Mouse (Mus musculus): Measurements from ENCODE around the gene Fam173a.
"Not testable (repeated sequence)": the region's sequence is repeated elsewhere in the genome, so short reads cannot be mapped to it uniquely, and the experiment has no call there.

Gene Fam173a

GRCm38 (mm10) chr17:25761561-25761970 is 31.1 kb downstream of the Fam173a start:
- in situ Hi-C loops (cut with MseI, MboI): no loop called here

DNA sequence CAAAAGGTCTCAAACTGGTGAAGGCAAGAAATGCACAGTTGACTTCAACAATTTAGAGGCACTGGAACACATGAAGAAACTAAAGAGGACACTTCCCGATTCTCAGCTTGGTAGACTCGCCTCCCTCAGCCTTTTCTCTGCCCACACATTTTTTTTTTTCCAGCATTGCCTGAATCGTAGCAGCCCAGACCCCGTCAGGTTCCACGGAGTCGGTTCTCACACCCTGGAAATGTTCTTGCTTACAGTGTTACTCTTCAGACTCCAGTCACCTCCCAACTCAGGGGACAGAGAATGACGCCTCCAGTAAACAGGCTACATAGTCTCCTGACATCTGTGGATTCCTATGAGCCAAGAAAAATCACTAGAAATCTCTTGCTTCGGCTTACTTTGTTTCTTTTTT is 32.6 kb downstream of the Fam173a start:
- in situ Hi-C loops (cut with MseI, MboI): no loop called here

DNA sequence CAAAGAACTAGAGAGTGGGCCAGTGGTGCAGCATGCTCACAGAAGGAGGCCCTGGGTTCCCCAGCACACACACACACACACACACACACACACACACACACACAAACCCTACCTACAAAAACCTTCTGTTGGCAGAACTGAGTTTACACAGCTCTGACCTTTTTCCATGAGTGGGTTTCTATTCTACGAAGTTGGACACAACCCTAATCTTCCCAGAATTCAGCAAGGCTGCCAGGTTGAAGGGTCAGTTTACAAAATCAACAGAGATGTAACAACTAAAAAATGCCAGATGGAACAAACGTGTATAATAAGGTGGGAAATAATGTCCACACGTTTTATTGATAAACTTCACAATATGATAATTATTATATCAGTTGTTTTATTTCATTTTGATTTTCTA is 35.0 kb downstream of the Fam173a start:
- in situ Hi-C loops (cut with MseI, MboI): no loop called here

- in situ Hi-C loops (cut with MseI, MboI): no loop called here
Observed at GRCm38 (mm10) chr17:25756378-25757242, 36.1 kb downstream of the Fam173a start.

- in situ Hi-C loops (cut with MseI, MboI): no loop called here
Observed at GRCm38 (mm10) chr17:25755627-25756377, 36.9 kb downstream of the Fam173a start.

DNA sequence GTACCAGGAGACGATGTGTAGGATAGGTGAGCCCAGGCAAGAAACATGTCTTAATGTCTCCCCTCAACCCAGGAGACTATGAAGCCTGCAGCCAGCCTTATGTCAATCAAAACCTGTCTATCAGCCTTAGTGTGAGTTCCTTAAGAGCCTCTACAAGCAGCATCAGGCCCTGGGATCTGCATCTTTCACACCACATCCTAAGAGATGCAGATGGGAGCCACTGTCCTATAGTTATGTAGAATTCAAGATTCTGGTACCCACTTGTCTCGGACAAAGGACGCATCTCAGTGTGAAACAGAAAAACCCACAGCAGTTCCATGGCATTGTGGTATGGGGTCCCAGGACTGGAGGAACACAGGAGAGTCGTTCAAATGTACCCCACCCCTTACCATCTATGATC is 37.6 kb downstream of the Fam173a start:
- in situ Hi-C loops (cut with MseI, MboI): no loop called here

GRCm38 (mm10) chr17:25754241-25754640 is 38.5 kb downstream of the Fam173a start, which contains the start of gene Msln:
Gene Msln, minus strand, starts transcription at chr17:25754378.
- in situ Hi-C loops (cut with MseI, MboI): no loop called here

- in situ Hi-C loops (cut with MseI, MboI): no loop called here
Observed at GRCm38 (mm10) chr17:25751446-25751845, 41.3 kb downstream of the Fam173a start.

DNA sequence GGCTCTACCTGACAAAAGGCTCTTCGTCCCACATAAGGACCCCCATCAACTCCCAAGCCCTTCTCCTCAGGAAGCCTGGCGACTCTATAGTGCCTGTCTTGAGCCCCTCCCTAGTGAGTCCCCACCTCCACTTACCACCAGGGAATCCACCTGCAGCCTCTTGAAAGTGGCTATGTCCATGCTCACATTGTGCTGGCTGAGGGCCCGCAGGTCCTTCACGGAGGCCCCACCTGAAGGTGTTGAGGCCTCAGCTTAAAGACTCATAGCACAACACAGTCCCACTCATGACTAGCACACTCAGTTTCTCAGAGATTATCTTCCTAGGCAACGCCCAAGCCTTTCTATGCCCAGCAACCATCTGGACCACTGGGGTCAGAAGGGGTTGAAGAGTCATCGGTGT is 43.4 kb downstream of the Fam173a start:
- in situ Hi-C loops (cut with MseI, MboI): no loop called here

DNA sequence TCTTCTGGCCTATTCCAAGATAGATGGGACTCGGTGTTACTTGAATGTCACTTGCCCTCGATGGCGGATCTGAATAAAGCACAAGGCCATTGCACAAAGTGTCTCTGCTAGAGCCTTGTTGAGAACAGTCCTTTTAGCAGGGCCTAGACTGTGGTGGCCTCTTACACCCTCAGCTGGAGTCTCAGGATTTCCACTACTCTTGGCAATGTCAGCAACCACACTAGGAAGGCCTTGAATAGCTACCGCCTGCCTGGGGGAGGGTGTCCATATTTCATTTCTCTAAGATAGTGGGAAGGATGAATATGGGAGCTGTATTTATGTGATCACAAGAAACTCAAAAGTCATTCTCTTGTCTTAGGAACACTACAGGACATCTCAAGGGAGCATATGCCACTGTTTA is 44.5 kb downstream of the Fam173a start:
- in situ Hi-C loops (cut with MseI, MboI): no loop called here

DNA sequence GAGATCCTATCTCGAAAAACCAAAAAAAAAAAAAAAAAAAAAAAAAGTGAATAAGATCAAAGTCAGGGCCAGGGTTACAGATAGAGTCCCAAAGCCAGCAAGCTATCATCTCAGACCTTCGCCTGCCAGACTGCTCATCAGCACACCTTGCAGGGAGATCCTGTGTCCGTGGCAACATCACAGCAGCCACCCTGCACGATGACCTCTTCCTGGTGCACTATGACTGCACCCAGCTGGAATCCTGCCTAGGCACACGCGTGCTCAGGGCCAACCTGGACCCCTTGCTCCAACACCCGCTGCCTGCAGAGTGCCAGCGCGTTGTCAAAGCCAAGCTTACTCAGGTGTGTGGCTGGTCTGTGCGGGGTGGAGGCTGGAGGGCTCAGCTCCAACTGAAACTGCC is 48.4 kb downstream of the Fam173a start:
- in situ Hi-C loops (cut with MseI, MboI): no loop called here

DNA sequence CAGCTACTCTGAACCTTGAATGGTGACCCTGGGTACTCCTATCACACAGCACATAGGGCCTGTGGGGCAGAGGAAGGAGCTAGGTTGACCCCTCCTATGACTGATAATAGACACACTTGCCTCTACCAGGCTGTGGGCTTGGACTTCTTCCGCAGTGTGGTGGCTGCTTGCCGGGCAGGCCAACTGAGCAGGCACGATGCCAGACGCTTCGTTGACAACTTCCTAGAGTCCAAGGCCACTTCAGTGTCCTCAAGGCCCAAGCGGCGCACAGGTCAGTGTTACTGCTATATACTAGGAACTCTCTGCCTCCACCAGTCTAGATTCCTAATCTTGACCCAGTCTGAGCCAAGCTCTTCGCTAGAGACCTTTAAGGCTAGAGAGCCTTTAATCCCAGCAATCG is 48.9 kb downstream of the Fam173a start:
- in situ Hi-C loops (cut with MseI, MboI): no loop called here

DNA sequence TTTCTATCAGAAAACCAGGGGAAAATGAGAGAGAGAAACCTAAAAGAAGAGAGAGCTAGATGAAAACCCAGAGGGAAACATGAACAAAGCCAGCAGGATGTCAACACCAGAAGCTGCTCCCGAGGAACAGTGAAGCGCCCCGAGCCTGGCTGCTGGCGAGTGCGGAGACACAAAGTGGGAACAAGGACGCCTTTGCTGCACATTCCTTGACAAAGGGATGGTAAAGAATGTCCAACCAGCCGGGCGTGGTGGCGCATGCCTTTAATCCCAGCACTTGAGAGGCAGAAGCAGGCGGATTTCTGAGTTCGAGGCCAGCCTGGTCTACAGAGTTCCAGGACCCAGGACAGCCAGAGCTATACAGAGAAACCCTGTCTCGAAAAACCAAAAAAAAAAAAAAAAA is 51.2 kb downstream of the Fam173a start:
- in situ Hi-C loops (cut with MseI, MboI): not testable (repeated sequence)
